Mouse (Mus musculus): ENCODE results near the gene Col15a1.

Gene Col15a1

DNA sequence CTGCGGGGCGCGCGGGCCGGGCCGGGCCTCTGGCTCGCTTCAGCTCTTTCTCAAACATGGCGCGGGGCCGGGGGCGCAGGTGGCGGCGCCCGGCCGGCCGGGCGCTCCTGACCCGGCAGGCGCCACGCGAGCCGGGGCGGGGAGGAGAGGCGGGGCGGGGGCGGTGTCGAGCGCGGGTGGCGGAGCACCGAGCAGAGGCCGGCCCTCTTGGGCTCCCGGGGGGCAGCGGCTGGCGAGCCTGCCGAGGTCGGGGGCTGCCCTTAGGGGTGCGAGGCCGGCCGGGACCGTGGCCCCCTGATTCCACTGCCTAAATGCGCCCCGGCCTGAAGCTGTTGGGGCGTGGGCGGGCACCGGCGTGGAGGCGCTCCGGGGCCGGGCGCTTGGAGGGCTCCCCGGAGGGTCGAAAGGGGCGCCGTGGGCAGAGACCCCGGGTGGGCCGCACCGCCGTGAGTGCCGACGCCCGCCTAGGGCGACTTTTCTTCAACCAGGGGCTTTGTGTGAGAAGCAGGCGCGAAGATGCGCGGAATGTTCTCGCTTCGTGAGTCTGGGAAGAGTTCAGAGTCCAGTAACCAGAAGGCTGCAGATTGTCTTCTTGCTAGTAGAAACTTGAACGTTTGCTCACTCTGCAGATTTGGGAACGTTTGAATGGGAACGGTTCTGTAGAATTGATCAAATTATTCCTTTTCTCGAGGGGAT, 145.6 kb downstream of the Col15a1 start:
- DNase-seq: peak; percentile 79 to 88

DNA sequence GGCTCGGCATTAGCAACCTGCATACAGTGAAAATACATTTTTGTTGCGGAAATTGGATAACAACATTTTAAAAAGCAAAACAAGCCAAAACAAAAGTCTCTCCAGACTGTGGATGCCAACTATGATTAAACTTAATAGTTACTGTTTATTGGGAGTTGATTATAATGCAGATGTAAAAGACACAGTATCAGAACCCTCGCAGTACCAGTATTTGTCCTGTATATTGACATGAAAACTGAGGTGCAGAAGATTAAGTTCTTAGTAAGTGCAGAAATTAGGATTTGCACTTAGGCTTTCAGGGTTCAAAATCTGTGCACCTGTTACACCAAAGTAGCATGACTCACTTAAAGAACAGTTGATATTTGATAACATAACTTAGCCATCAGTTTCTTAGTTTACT, 146.3 kb downstream of the Col15a1 start:
- DNase-seq: no peak

DNA sequence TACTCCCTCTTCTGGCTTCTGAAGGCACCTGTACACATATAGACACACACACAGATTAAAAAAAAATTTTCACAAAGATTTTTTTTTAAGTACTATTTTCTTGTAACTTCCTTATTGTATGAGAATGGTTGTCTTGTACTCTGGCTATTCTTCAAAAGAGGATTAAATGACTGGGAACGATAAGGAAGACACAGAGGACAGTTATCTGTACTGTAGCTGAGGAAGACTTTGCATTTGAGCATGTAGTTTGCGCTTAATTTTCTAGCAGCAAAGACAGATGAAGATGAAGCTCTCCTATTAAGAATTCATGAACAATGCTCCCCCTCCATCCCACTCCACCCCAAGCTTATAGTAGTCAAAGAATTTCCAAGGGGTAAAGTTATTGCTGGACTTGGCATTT, 154.7 kb downstream of the Col15a1 start:
- DNase-seq: no peak
